Mouse (Mus musculus) stomach, embryonic 16.5 days (tissue): ENCODE results near the gene Aspg. TPM values are rescaled to one million over a fixed set of nuclear protein-coding genes. Genes with fewer than 3 reads are reported as not detected.

Experiments used
- ATAC-seq: fragments of 200-750 bp; cut with Nextera tagmentation; 2 replicates; pipeline ENCODE4 v1.8.0; 2017; ENCODE audit warnings: moderate number of reproducible peaks, moderate TSS enrichment; ENCODE audit not compliant: insufficient read depth, low FRiP score
- H3K27ac ChIP-seq: fragments of 300-500 bp; sonication (generic); 2 replicates; pipeline ENCODE4 v1.5.1; 2014; ENCODE audit warnings: low read length
- H3K27me3 ChIP-seq: fragments of 300-500 bp; sonication (generic); 2 replicates; pipeline ENCODE4 v1.6.1; 2014; ENCODE audit warnings: low read length, control low read depth, mixed read lengths; ENCODE audit not compliant: control insufficient read depth, insufficient read depth
- H3K36me3 ChIP-seq: fragments of 300-500 bp; sonication (generic); 2 replicates; pipeline ENCODE4 v1.6.1; 2014; ENCODE audit warnings: low read length; ENCODE audit not compliant: control insufficient read depth, insufficient read depth
- H3K4me1 ChIP-seq: fragments of 300-500 bp; sonication (generic); 2 replicates; pipeline ENCODE4 v1.6.1; 2014; ENCODE audit warnings: low read length, control low read depth, mixed read lengths; ENCODE audit not compliant: control insufficient read depth, insufficient read depth
- H3K4me2 ChIP-seq: fragments of 300-500 bp; sonication (generic); 2 replicates; pipeline ENCODE4 v1.6.1; 2014; ENCODE audit warnings: low read depth, low read length, mixed read lengths
- H3K4me3 ChIP-seq: fragments of 300-500 bp; sonication (generic); replicated peaks from 2 replicates; pipeline ENCODE4 v1.5.1; 2014; ENCODE audit warnings: mild to moderate bottlenecking, low read length
- H3K9ac ChIP-seq: fragments of 300-500 bp; sonication (generic); 2 replicates; pipeline ENCODE4 v1.6.1; 2014; ENCODE audit warnings: low read length
- H3K9me3 ChIP-seq: fragments of 300-500 bp; sonication (generic); replicated peaks from 2 replicates; pipeline ENCODE4 v1.6.1; 2016; ENCODE audit warnings: low read length, control low read depth; ENCODE audit not compliant: control insufficient read depth
- WGBS: fragments of 180-500 bp; shearing (Covaris S2); extraction: QIAGEN DNeasy Blood & Tissue Kit; methylation state at CpG from one replicate; pipeline ENCODE4 v1.1.7; 2014; 5-methylcytosine and 5-hydroxymethylcytosine counted together
- polyA plus RNA-seq: library from polyadenylated mRNA; unstranded; fragments of >200 nt; fragmentation: Nextera tagmentation; extraction: Ambion mirVana; gene quantifications from 2 replicates; pipeline ENCODE4 v1.2.1, GENCODE M21; 2015

The Aspg gene
- polyA plus RNA-seq, 1 experiment from 2014 or later, result 3.8 TPM

- Histone ChIP-seq H3K27me3 (peaks cover 43% of the 10 kb centered on the region), H3K4me3 (peak overlapping the region; percentile 42), H3K9me3 (no peaks in the 10 kb centered on the region), H3K27ac (no peak overlapping the region), H3K4me1 (peaks cover 26% of the 10 kb centered on the region; the same call in 1 of the 2 replicates), H3K36me3 (no peaks in the 10 kb centered on the region), H3K4me2 (peak overlapping the region; percentile 67), H3K9ac (0 out of 2 replicates have a peak overlapping the region, but pooled peaks have one; percentile 17)
- no peak for ATAC-seq
- 5% methylated on average over 14 of the region's 14 CpGs for WGBS
Observed at GRCm38 (mm10) chr12:112143116-112143832, 36.8 kb downstream of the Aspg start.

GRCm38 (mm10) chr12:112143833-112144201, 37.3 kb downstream of the Aspg start:
- Histone ChIP-seq H3K9me3 (no peaks in the 10 kb centered on the region), H3K36me3 (no peaks in the 10 kb centered on the region), H3K4me1 (peaks cover 26% of the 10 kb centered on the region; the same call in 1 of the 2 replicates), H3K4me2 (peak overlapping the region; percentile 67), H3K27me3 (peaks cover 43% of the 10 kb centered on the region), H3K9ac (peak overlapping the region; percentile 17; the same call in 1 of the 2 replicates), H3K27ac (no peak overlapping the region), H3K4me3 (peak overlapping the region; percentile 42)
- ATAC-seq, result no peak
- 1% methylated on average over 50 of the region's 52 CpGs for WGBS

DNA sequence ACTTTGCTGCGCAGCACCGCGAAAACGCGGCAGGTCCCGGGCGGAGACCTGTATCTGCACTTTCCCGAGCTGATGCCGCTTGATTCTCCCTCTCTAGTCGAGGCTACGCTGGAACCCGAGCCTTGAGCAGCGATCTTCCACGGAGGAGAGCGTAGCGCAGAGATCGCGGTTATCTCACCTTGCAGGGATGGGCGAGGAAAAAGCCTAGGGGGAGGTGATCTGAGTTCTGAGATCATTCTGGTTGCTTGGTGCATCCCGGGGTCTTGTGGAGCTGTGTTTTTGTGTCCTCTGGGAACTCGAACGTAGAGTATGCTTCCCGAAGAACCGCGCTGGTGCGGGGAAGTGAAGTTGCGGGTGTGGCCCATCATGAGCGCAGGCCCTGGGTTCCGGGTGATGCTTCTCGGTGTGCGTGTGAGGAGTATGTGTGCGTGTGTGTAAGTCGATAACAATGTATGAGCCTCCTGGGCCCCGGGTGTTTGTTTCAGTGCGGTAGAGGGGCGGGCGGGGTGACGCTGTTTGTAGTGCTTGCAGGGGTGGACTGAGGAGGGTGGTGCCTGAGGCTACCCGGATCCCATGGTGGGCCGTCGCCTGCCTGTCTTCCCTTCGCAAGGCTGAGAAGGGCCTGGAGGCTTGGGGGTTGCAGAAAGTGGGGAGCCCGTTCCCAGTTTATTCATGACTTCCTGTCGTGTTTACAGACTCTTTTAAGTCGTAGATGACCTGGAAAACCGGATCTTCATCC, 38.1 kb downstream of the Aspg start:
- WGBS, result 1% methylated on average over 46 of the region's 46 CpGs
- Histone ChIP-seq H3K27ac (no peak overlapping the region), H3K27me3 (peaks cover 43% of the 10 kb centered on the region), H3K9me3 (no peaks in the 10 kb centered on the region), H3K4me2 (peak overlapping the region; percentile 67), H3K4me3 (peak overlapping the region; percentile 42), H3K9ac (peak overlapping the region; percentile 17; the same call in 1 of the 2 replicates), H3K36me3 (no peaks in the 10 kb centered on the region), H3K4me1 (peaks cover 26% of the 10 kb centered on the region; the same call in 1 of the 2 replicates)
- no peak for ATAC-seq

DNA sequence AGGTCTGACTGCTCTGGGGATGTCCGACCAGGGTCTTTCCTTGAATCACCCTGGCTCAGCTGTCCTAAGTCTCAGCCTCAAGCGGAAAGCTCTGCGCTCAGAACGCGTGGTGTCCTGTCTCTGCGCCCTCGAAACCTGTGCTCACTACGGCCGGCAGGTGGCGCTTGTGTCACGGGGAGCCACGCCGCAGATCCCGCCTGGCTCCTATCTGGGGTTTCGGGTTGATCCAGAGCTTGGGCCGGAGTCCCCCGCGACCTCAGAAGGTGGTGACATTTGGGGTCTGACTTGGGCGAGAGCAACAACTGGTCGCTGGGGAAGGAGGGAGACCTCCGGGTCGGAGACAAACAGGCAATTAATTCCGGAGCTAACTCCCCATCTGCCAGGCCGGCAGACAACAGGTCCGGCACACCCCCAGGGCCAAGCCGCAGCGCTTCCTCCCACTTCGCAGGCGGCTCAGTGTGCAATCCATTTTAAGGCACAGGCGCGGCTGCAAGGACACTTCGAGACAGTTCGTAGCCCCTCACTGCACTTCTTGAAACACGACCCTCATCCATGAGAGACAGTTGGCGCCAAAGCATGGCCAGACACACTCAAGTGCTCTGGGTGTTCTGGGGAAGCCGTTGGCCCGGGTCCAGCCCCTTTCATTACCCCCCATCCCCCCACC, 38.9 kb downstream of the Aspg start:
- H3K36me3 ChIP-seq, result no peaks in the 10 kb centered on the region
- under 1% methylated on average over 37 of the region's 37 CpGs for WGBS
- peak overlapping the region; percentile 24; the same call in 1 of the 2 replicates for H3K9ac ChIP-seq
- peaks cover 43% of the 10 kb centered on the region for H3K27me3 ChIP-seq
- peak overlapping the region; percentile 67 for H3K4me2 ChIP-seq
- peak; percentile 45; the same call in 1 of the 2 replicates for ATAC-seq
- peaks cover 31% of the 10 kb centered on the region for H3K4me1 ChIP-seq
- H3K9me3 ChIP-seq, result no peaks in the 10 kb centered on the region
- peak overlapping the region; percentile 47 for H3K4me3 ChIP-seq
- no peak overlapping the region for H3K27ac ChIP-seq

- WGBS, result under 1% methylated on average over 68 of the region's 68 CpGs
- peak within 1 kb of the TSS; percentile 61 for H3K9ac ChIP-seq
- H3K4me2 ChIP-seq, result peak within 1 kb of the TSS; percentile 67
- peak within 1 kb of the TSS; percentile 47 for H3K4me3 ChIP-seq
- H3K27ac ChIP-seq, result peak within 1 kb of the TSS; percentile 41
- ATAC-seq, result peak; percentile 77; the same call in 1 of the 2 replicates
- H3K27me3 ChIP-seq, result peaks cover 43% of the 10 kb centered on the region
- peaks cover 32% of the 10 kb centered on the region for H3K4me1 ChIP-seq
- no peaks in the 10 kb centered on the region for H3K36me3 ChIP-seq
- no peaks in the 10 kb centered on the region for H3K9me3 ChIP-seq
Observed at GRCm38 (mm10) chr12:112145875-112146651, 39.6 kb downstream of the Aspg start, which contains the start of gene Kif26a. Gene Kif26a, plus strand, starts transcription at chr12:112146208.

DNA sequence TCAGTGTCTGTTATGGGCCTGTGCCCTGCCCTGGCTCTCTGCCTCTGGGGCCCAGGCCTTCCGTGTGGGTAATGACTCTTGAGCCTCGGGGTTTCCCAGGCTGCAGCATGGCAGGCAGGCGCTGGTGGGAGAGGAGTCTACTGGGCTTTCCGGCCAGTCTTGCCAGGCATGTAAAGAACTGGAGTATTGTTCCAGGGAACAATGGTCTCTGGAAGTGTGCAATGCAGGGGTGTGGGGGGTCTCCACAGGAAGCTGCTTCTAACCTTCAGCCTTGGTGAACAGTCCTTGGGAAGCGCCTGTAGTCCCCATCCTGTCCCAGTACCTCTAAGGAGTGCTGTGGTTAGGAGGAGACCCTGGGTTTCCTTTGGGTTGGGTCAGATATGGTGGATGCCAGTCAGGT, 40.9 kb downstream of the Aspg start:
- Histone ChIP-seq H3K27ac (no peak overlapping the region), H3K9me3 (no peaks in the 10 kb centered on the region), H3K36me3 (no peaks in the 10 kb centered on the region), H3K4me1 (peaks cover 39% of the 10 kb centered on the region), H3K27me3 (peaks cover 32% of the 10 kb centered on the region), H3K4me3 (peak overlapping the region; percentile 47), H3K4me2 (peak overlapping the region; percentile 67), H3K9ac (peak overlapping the region; percentile 61)
- ATAC-seq, result no peak
- 42% methylated on average over 5 of the region's 5 CpGs for WGBS

GRCm38 (mm10) chr12:112150011-112150410, 43.5 kb downstream of the Aspg start:
- no peaks in the 10 kb centered on the region for H3K36me3 ChIP-seq
- no peak overlapping the region for H3K4me3 ChIP-seq
- no peak overlapping the region for H3K9ac ChIP-seq
- H3K27ac ChIP-seq, result no peak overlapping the region
- peaks cover 28% of the 10 kb centered on the region for H3K4me1 ChIP-seq
- H3K4me2 ChIP-seq, result no peak overlapping the region
- no peak for ATAC-seq
- peaks cover 6% of the 10 kb centered on the region for H3K27me3 ChIP-seq
- H3K9me3 ChIP-seq, result no peaks in the 10 kb centered on the region
- WGBS, result 48% methylated on average over 7 of the region's 7 CpGs

- Histone ChIP-seq H3K9me3 (no peaks in the 10 kb centered on the region), H3K4me2 (no peak overlapping the region), H3K27ac (peak overlapping the region; percentile 41; the same call in 1 of the 2 replicates), H3K4me3 (no peak overlapping the region), H3K4me1 (peaks cover 24% of the 10 kb centered on the region), H3K9ac (no peak overlapping the region), H3K27me3 (0 out of 2 replicates have a peak, but pooled peaks cover 4% of the 10 kb centered on the region), H3K36me3 (no peaks in the 10 kb centered on the region)
- 0 out of 2 replicates have a peak, but pooled peaks have one; percentile 18 for ATAC-seq
- WGBS, result 41% methylated on average over 12 of the region's 12 CpGs
Observed at GRCm38 (mm10) chr12:112151244-112151979, 44.9 kb downstream of the Aspg start.
